Mouse (Mus musculus): ENCODE data around the gene Smyd2. TPM values are rescaled to one million over a fixed set of nuclear protein-coding genes. Genes with fewer than 3 reads are reported as not detected.

Smyd2 gene
- polyA plus RNA-seq, 1 experiment: 57.7 TPM

- no peak overlapping the region for H3ac ChIP-seq (ENCODE audit: control insufficient read depth, insufficient read length)
- no peak overlapping the region for H3K4me2 ChIP-seq (ENCODE audit: low read depth)
- H3K79me2 ChIP-seq (ENCODE audit: control insufficient read depth, insufficient read depth): no peaks in the 10 kb centered on the region
- no peaks in the 10 kb centered on the region for H3K27me3 ChIP-seq (ENCODE audit: control insufficient read depth, insufficient read depth, insufficient read length)
- no peaks in the 10 kb centered on the region for H3K36me3 ChIP-seq (ENCODE audit: control insufficient read depth, insufficient read depth)
- TF ChIP-seq TCF3 (IDR thresholded peaks at IDR 0.05; ENCODE audit: insufficient read length, low read depth) (no peak), POLR2AphosphoS2 (IDR thresholded peaks at IDR 0.05; ENCODE audit: insufficient read length, low read depth) (peak; percentile 29)
- no peak overlapping the region for H3K4me3 ChIP-seq
Measured at GRCm38 (mm10) chr1:189879965-189880364, 42.2 kb downstream of the Smyd2 start.

GRCm38 (mm10) chr1:189879212-189879611, 43.0 kb downstream of the Smyd2 start:
- Histone ChIP-seq H3K79me2 (ENCODE audit: control insufficient read depth, insufficient read depth) (no peaks in the 10 kb centered on the region), H3K4me2 (ENCODE audit: low read depth) (no peak overlapping the region), H3K27me3 (ENCODE audit: control insufficient read depth, insufficient read depth, insufficient read length) (no peaks in the 10 kb centered on the region), H3K36me3 (ENCODE audit: control insufficient read depth, insufficient read depth) (no peaks in the 10 kb centered on the region), H3K4me3 (no peak overlapping the region), H3ac (ENCODE audit: control insufficient read depth, insufficient read length) (no peak overlapping the region)
- no peak for TF ChIP-seq MYOG (IDR thresholded peaks at IDR 0.05; ENCODE audit: control insufficient read depth in 1 of 3, insufficient read depth in 1 of 3, insufficient read length in 2 of 3, low read depth in 2 of 3)
- peak; percentile 40 for TF ChIP-seq POLR2AphosphoS2 (IDR thresholded peaks at IDR 0.05; ENCODE audit: insufficient read length, low read depth)

- H3K4me2 ChIP-seq (ENCODE audit: low read depth): no peak overlapping the region
- peaks cover 5% of the 10 kb centered on the region for H3K36me3 ChIP-seq (ENCODE audit: control insufficient read depth, insufficient read depth)
- TF ChIP-seq MYOD1 (IDR thresholded peaks at IDR 0.05; ENCODE audit: control insufficient read depth in 1 of 3, insufficient read length in 2 of 3, low read depth in 2 of 3): peak in 1 of 3 experiments; percentile 7
- TF ChIP-seq TCF3 (IDR thresholded peaks at IDR 0.05; ENCODE audit: insufficient read length, low read depth): no peak
- no peak for TF ChIP-seq TCF12 (IDR thresholded peaks at IDR 0.05; ENCODE audit: insufficient read depth, poor library complexity, severe bottlenecking)
- no peak for TF ChIP-seq REST (IDR thresholded peaks at IDR 0.05; ENCODE audit: insufficient read depth, insufficient read length)
- no peaks in the 10 kb centered on the region for H3K79me2 ChIP-seq (ENCODE audit: control insufficient read depth, insufficient read depth)
- no peak overlapping the region for H3ac ChIP-seq (ENCODE audit: control insufficient read depth, insufficient read length)
- H3K27me3 ChIP-seq (ENCODE audit: control insufficient read depth, insufficient read depth, insufficient read length): no peaks in the 10 kb centered on the region
- no peak overlapping the region for H3K4me3 ChIP-seq
Measured at GRCm38 (mm10) chr1:189876162-189876561, 46.0 kb downstream of the Smyd2 start.

GRCm38 (mm10) chr1:189875439-189875861, 46.7 kb downstream of the Smyd2 start:
- Histone ChIP-seq H3K4me2 (ENCODE audit: low read depth) (peak overlapping the region; percentile 32), H3K27me3 (ENCODE audit: control insufficient read depth, insufficient read depth, insufficient read length) (no peaks in the 10 kb centered on the region), H3K4me3 (no peak overlapping the region), H3ac (ENCODE audit: control insufficient read depth, insufficient read length) (no peak overlapping the region), H3K79me2 (ENCODE audit: control insufficient read depth, insufficient read depth) (no peaks in the 10 kb centered on the region), H3K36me3 (ENCODE audit: control insufficient read depth, insufficient read depth) (peaks cover 5% of the 10 kb centered on the region)
- TF ChIP-seq MYOG (IDR thresholded peaks at IDR 0.05; ENCODE audit: control insufficient read depth in 1 of 3, insufficient read depth in 1 of 3, insufficient read length in 2 of 3, low read depth in 2 of 3) (peak in 1 of 3 experiments; percentile 53), MAX (IDR thresholded peaks at IDR 0.05; ENCODE audit: low read depth) (no peak), POLR2AphosphoS2 (IDR thresholded peaks at IDR 0.05; ENCODE audit: insufficient read length, low read depth) (no peak), USF1 (IDR thresholded peaks at IDR 0.05; ENCODE audit: low read depth) (peak; percentile 56), POLR2A (IDR thresholded peaks at IDR 0.05; ENCODE audit: insufficient read length, low read depth) (no peak), TCF3 (IDR thresholded peaks at IDR 0.05; ENCODE audit: insufficient read length, low read depth) (no peak), SRF (IDR thresholded peaks at IDR 0.05; ENCODE audit: control insufficient read depth, insufficient read length, low read depth) (no peak), TCF12 (IDR thresholded peaks at IDR 0.05; ENCODE audit: insufficient read depth, poor library complexity, severe bottlenecking) (no peak), CEBPB (IDR thresholded peaks at IDR 0.05; ENCODE audit: insufficient read depth, poor library complexity, severe bottlenecking) (no peak), E2F4 (IDR thresholded peaks at IDR 0.05; ENCODE audit: insufficient read depth) (no peak), MYOD1 (IDR thresholded peaks at IDR 0.05; ENCODE audit: control insufficient read depth in 1 of 3, insufficient read length in 2 of 3, low read depth in 2 of 3) (peak in 1 of 3 experiments; percentile 36), REST (IDR thresholded peaks at IDR 0.05; ENCODE audit: insufficient read depth, insufficient read length) (no peak)

- TF ChIP-seq USF1 (IDR thresholded peaks at IDR 0.05; ENCODE audit: low read depth) (no peak), REST (IDR thresholded peaks at IDR 0.05; ENCODE audit: insufficient read depth, insufficient read length) (no peak), POLR2AphosphoS2 (IDR thresholded peaks at IDR 0.05; ENCODE audit: insufficient read length, low read depth) (no peak), MYOD1 (IDR thresholded peaks at IDR 0.05; ENCODE audit: control insufficient read depth in 1 of 3, insufficient read length in 2 of 3, low read depth in 2 of 3) (no peak), TCF12 (IDR thresholded peaks at IDR 0.05; ENCODE audit: insufficient read depth, poor library complexity, severe bottlenecking) (no peak), E2F4 (IDR thresholded peaks at IDR 0.05; ENCODE audit: insufficient read depth) (no peak), MAX (IDR thresholded peaks at IDR 0.05; ENCODE audit: low read depth) (no peak), CEBPB (IDR thresholded peaks at IDR 0.05; ENCODE audit: insufficient read depth, poor library complexity, severe bottlenecking) (no peak), TCF3 (IDR thresholded peaks at IDR 0.05; ENCODE audit: insufficient read length, low read depth) (no peak), SRF (IDR thresholded peaks at IDR 0.05; ENCODE audit: control insufficient read depth, insufficient read length, low read depth) (no peak), POLR2A (IDR thresholded peaks at IDR 0.05; ENCODE audit: insufficient read length, low read depth) (no peak), MYOG (IDR thresholded peaks at IDR 0.05; ENCODE audit: control insufficient read depth in 1 of 3, insufficient read depth in 1 of 3, insufficient read length in 2 of 3, low read depth in 2 of 3) (no peak)
- Histone ChIP-seq H3K4me2 (ENCODE audit: low read depth) (no peak overlapping the region), H3ac (ENCODE audit: control insufficient read depth, insufficient read length) (no peak overlapping the region), H3K79me2 (ENCODE audit: control insufficient read depth, insufficient read depth) (no peaks in the 10 kb centered on the region), H3K36me3 (ENCODE audit: control insufficient read depth, insufficient read depth) (peaks cover 5% of the 10 kb centered on the region), H3K4me3 (no peak overlapping the region), H3K27me3 (ENCODE audit: control insufficient read depth, insufficient read depth, insufficient read length) (no peaks in the 10 kb centered on the region)
Measured at GRCm38 (mm10) chr1:189873591-189873990, 48.6 kb downstream of the Smyd2 start.

Measured in myocyte (in vitro differentiated cells).